Mouse (Mus musculus) midbrain, embryonic 14.5 days (tissue): ENCODE results near the gene Phc1. TPM values are rescaled to one million over a fixed set of nuclear protein-coding genes. Genes with fewer than 3 reads are reported as not detected.
A peak's percentile ranks its signal among the peaks of the same experiment; 100 is the strongest.

Experiments used
- ATAC-seq: fragments of 200-750 bp; cut with Nextera tagmentation; 2 replicates; pipeline ENCODE4 v1.8.0; 2017; ENCODE audit warnings: moderate number of reproducible peaks, moderate library complexity; ENCODE audit not compliant: low FRiP score, low TSS enrichment
- DNase-seq: peaks from one replicate; pipeline ENCODE4 v3.0.0-alpha.2; 2015
- H3K27ac ChIP-seq: fragments of 300-500 bp; sonication (generic); replicated peaks from 2 replicates; pipeline ENCODE4 v1.5.1; 2014; ENCODE audit warnings: mild to moderate bottlenecking, low read depth, low read length, moderate library complexity
- H3K27me3 ChIP-seq: fragments of 300-500 bp; sonication (generic); 2 replicates; pipeline ENCODE4 v1.6.1; 2014; ENCODE audit warnings: low read length, control low read depth, mixed read lengths; ENCODE audit not compliant: control insufficient read depth, insufficient read depth
- H3K36me3 ChIP-seq: fragments of 300-500 bp; sonication (generic); 2 replicates; pipeline ENCODE4 v1.6.1; 2014; ENCODE audit warnings: low read length, control low read depth; ENCODE audit not compliant: control insufficient read depth, insufficient read depth
- H3K4me1 ChIP-seq: fragments of 300-500 bp; sonication (generic); 2 replicates; pipeline ENCODE4 v1.6.1; 2014; ENCODE audit warnings: mild to moderate bottlenecking, antibody characterized with exemption, low read length, control low read depth; ENCODE audit not compliant: control insufficient read depth, insufficient read depth
- H3K4me2 ChIP-seq: fragments of 300-500 bp; sonication (generic); 2 replicates; pipeline ENCODE4 v1.6.1; 2014; ENCODE audit warnings: mild to moderate bottlenecking, low read length, moderate library complexity
- H3K4me3 ChIP-seq: fragments of 300-500 bp; sonication (generic); replicated peaks from 2 replicates; pipeline ENCODE4 v1.5.1; 2014; ENCODE audit warnings: low read depth, low read length
- H3K9ac ChIP-seq: fragments of 300-500 bp; sonication (generic); replicated peaks from 2 replicates; pipeline ENCODE4 v1.6.1; 2014; ENCODE audit warnings: mild to moderate bottlenecking, low read length, moderate library complexity
- H3K9me3 ChIP-seq: fragments of 300-500 bp; sonication (generic); 2 replicates; pipeline ENCODE4 v1.6.1; 2016; ENCODE audit warnings: low read length, control low read depth, mixed read lengths; ENCODE audit not compliant: control insufficient read depth
- WGBS: fragments of 180-500 bp; shearing (Covaris S2); extraction: QIAGEN DNeasy Blood & Tissue Kit; methylation state at CpG from one replicate; pipeline ENCODE4 v1.1.7; 2014; 5-methylcytosine and 5-hydroxymethylcytosine counted together
- polyA plus RNA-seq: library from polyadenylated mRNA; unstranded; fragments of >200 nt; fragmentation: Nextera tagmentation; extraction: Ambion mirVana; gene quantifications from 2 replicates; pipeline ENCODE4 v1.2.1, GENCODE M21; 2014

Gene Phc1
- polyA plus RNA-seq, 1 experiment from 2014 or later: 46.7 TPM

- H3K9me3 ChIP-seq: no peaks in the 10 kb centered on the region
- no peak overlapping the region for H3K4me3 ChIP-seq
- peaks cover 23% of the 10 kb centered on the region for H3K4me1 ChIP-seq
- no peak overlapping the region for H3K9ac ChIP-seq
- WGBS: 38% methylated on average over 5 of the region's 5 CpGs
- no peaks in the 10 kb centered on the region for H3K36me3 ChIP-seq
- ATAC-seq (no peak), DNase-seq (no peak)
- H3K27me3 ChIP-seq: no peaks in the 10 kb centered on the region
- no peak overlapping the region for H3K4me2 ChIP-seq
- no peak overlapping the region for H3K27ac ChIP-seq
Observed at GRCm38 (mm10) chr6:122342125-122342524, 1.8 kb upstream of the Phc1 start.

- peaks cover 5% of the 10 kb centered on the region for H3K36me3 ChIP-seq
- H3K4me3 ChIP-seq: peak overlapping the region; percentile 69
- no peaks in the 10 kb centered on the region for H3K27me3 ChIP-seq
- H3K4me1 ChIP-seq: peaks cover 23% of the 10 kb centered on the region
- no peaks in the 10 kb centered on the region for H3K9me3 ChIP-seq
- peak; percentile 42 for DNase-seq
- peak overlapping the region; percentile 51 for H3K4me2 ChIP-seq
- H3K27ac ChIP-seq: peak overlapping the region; percentile 97
- H3K9ac ChIP-seq: peak overlapping the region; percentile 77
- no peak for ATAC-seq
- WGBS: 37% methylated on average over 7 of the region's 7 CpGs
Observed at GRCm38 (mm10) chr6:122341038-122341810, 863 bp upstream of the Phc1 start.

- Histone ChIP-seq H3K4me1 (peaks cover 23% of the 10 kb centered on the region), H3K9me3 (no peaks in the 10 kb centered on the region), H3K27ac (peak overlapping the region; percentile 97), H3K9ac (peak overlapping the region; percentile 77), H3K36me3 (peaks cover 14% of the 10 kb centered on the region), H3K4me3 (peak overlapping the region; percentile 69), H3K27me3 (no peaks in the 10 kb centered on the region), H3K4me2 (peak overlapping the region; percentile 73)
- WGBS: 1% methylated on average over 39 of the region's 71 CpGs
- peak; percentile 91 for ATAC-seq
- DNase-seq: peak; percentile 97
Observed at GRCm38 (mm10) chr6:122339648-122340341, 566 bp downstream of the Phc1 start.

- H3K4me2 ChIP-seq: peak overlapping the region; percentile 73
- peak; percentile 77 for ATAC-seq
- H3K27me3 ChIP-seq: no peaks in the 10 kb centered on the region
- H3K4me1 ChIP-seq: peaks cover 23% of the 10 kb centered on the region
- H3K4me3 ChIP-seq: peak overlapping the region; percentile 69
- H3K9me3 ChIP-seq: no peaks in the 10 kb centered on the region
- H3K36me3 ChIP-seq: peaks cover 20% of the 10 kb centered on the region
- DNase-seq: peak; percentile 85
- under 1% methylated on average over 43 of the region's 51 CpGs for WGBS
- H3K27ac ChIP-seq: peak overlapping the region; percentile 97
- H3K9ac ChIP-seq: peak overlapping the region; percentile 77
Observed at GRCm38 (mm10) chr6:122339047-122339647, 1.2 kb downstream of the Phc1 start.

GRCm38 (mm10) chr6:122337546-122337945 lies 2.8 kb downstream of the Phc1 start:
- H3K4me3 ChIP-seq: no peak overlapping the region
- 57% methylated on average over 6 of the region's 6 CpGs for WGBS
- no peak for DNase-seq
- H3K27ac ChIP-seq: no peak overlapping the region
- H3K36me3 ChIP-seq: peaks cover 36% of the 10 kb centered on the region
- peak overlapping the region; percentile 73; the same call in 1 of the 2 replicates for H3K4me2 ChIP-seq
- no peaks in the 10 kb centered on the region for H3K27me3 ChIP-seq
- no peak for ATAC-seq
- H3K4me1 ChIP-seq: peaks cover 23% of the 10 kb centered on the region
- H3K9ac ChIP-seq: no peak overlapping the region
- no peaks in the 10 kb centered on the region for H3K9me3 ChIP-seq

- H3K9ac ChIP-seq: no peak overlapping the region
- WGBS: 80% methylated on average over 7 of the region's 7 CpGs
Observed at GRCm38 (mm10) chr6:122334786-122335340, 5.5 kb downstream of the Phc1 start.

GRCm38 (mm10) chr6:122333081-122333612 lies 7.2 kb downstream of the Phc1 start:
- H3K4me2 ChIP-seq: no peak overlapping the region
- no peak overlapping the region for H3K4me3 ChIP-seq
- H3K27me3 ChIP-seq: no peaks in the 10 kb centered on the region
- ATAC-seq: no peak
- no peak for DNase-seq
- H3K9ac ChIP-seq: no peak overlapping the region
- 93% methylated on average over 13 of the region's 13 CpGs for WGBS
- H3K27ac ChIP-seq: no peak overlapping the region
- H3K4me1 ChIP-seq: peaks cover 7% of the 10 kb centered on the region
- peaks cover 57% of the 10 kb centered on the region for H3K36me3 ChIP-seq
- H3K9me3 ChIP-seq: no peaks in the 10 kb centered on the region

More at GRCm38 (mm10) chr6:122334786-122335340, 5.5 kb downstream of the Phc1 start:
- H3K27ac ChIP-seq: no peak overlapping the region
- no peak overlapping the region for H3K4me3 ChIP-seq
- no peak overlapping the region for H3K4me2 ChIP-seq
- peaks cover 51% of the 10 kb centered on the region for H3K36me3 ChIP-seq
- no peaks in the 10 kb centered on the region for H3K9me3 ChIP-seq
- H3K4me1 ChIP-seq: peaks cover 14% of the 10 kb centered on the region
- ATAC-seq: no peak
- no peaks in the 10 kb centered on the region for H3K27me3 ChIP-seq
- DNase-seq: no peak

- H3K36me3 ChIP-seq: peaks cover 70% of the 10 kb centered on the region
- WGBS: 94% methylated on average over 6 of the region's 6 CpGs
Observed at GRCm38 (mm10) chr6:122325361-122325975, 14.9 kb downstream of the Phc1 start.

More at GRCm38 (mm10) chr6:122325361-122325975, 14.9 kb downstream of the Phc1 start:
- Histone ChIP-seq H3K9ac (no peak overlapping the region), H3K9me3 (no peaks in the 10 kb centered on the region), H3K27ac (no peak overlapping the region), H3K4me3 (no peak overlapping the region), H3K4me2 (no peak overlapping the region), H3K27me3 (no peaks in the 10 kb centered on the region), H3K4me1 (no peaks in the 10 kb centered on the region)
- DNase-seq (no peak), ATAC-seq (no peak)
